Mouse (Mus musculus) ES-Bruce4 (cell line): ENCODE results near the gene Ostm1. TPM values are rescaled to one million over a fixed set of nuclear protein-coding genes. Genes with fewer than 3 reads are reported as not detected.

Source experiments
- H3K27ac ChIP-seq: 2 replicates; pipeline ENCODE4 v1.5.1; 2012; ENCODE audit warnings: low read length, inconsistent platforms; ENCODE audit not compliant: insufficient read depth
- H3K27me3 ChIP-seq: 2 replicates; pipeline ENCODE4 v1.6.1; 2012; ENCODE audit warnings: mild to moderate bottlenecking, low read length, inconsistent platforms; ENCODE audit not compliant: control insufficient read depth, poor library complexity, insufficient read depth, severe bottlenecking
- H3K36me3 ChIP-seq: 2 replicates; pipeline ENCODE4 v1.6.1; 2012; ENCODE audit warnings: inconsistent platforms, mild to moderate bottlenecking, low read length, moderate library complexity; ENCODE audit not compliant: control insufficient read depth, poor library complexity, insufficient read depth, severe bottlenecking
- H3K4me1 ChIP-seq: one replicate; pipeline ENCODE4 v1.8.1; 2011; ENCODE audit warnings: low read length; ENCODE audit not compliant: control insufficient read depth, insufficient read depth
- H3K4me3 ChIP-seq: 2 replicates; pipeline ENCODE4 v1.5.1; 2011; ENCODE audit warnings: low read depth, mild to moderate bottlenecking, low read length
- H3K9ac ChIP-seq: 2 replicates; pipeline ENCODE4 v1.6.1; 2012; ENCODE audit warnings: low read depth, mild to moderate bottlenecking, inconsistent platforms; ENCODE audit not compliant: poor library complexity, severe bottlenecking
- H3K9me3 ChIP-seq: replicated peaks from 2 replicates; pipeline ENCODE4 v1.6.1; 2012; ENCODE audit warnings: mild to moderate bottlenecking, low read length, inconsistent platforms; ENCODE audit not compliant: control insufficient read depth, poor library complexity, insufficient read depth, severe bottlenecking
- CTCF ChIP-seq: IDR thresholded peaks from one replicate; pipeline ENCODE4 v1.8.1; 2011; ENCODE audit warnings: low read depth, low read length
- EP300 ChIP-seq: IDR thresholded peaks from 2 replicates; pipeline ENCODE4 v1.6.1; 2011; ENCODE audit warnings: low read depth, low read length; ENCODE audit not compliant: insufficient read depth
- POLR2A ChIP-seq: IDR thresholded peaks from one replicate; pipeline ENCODE4 v1.8.1; 2011; ENCODE audit warnings: low read length; ENCODE audit not compliant: insufficient read depth
- polyA plus RNA-seq: library from polyadenylated mRNA; stranded (reverse); fragments of >200 nt; gene quantifications from 2 replicates; pipeline ENCODE4 v1.2.4, GENCODE M21; 2011; ENCODE audit warnings: low read depth; ENCODE audit not compliant: missing spikeins, insufficient read depth, insufficient read length

Ostm1 gene
- polyA plus RNA-seq, 1 experiment: 18.6 TPM

DNA sequence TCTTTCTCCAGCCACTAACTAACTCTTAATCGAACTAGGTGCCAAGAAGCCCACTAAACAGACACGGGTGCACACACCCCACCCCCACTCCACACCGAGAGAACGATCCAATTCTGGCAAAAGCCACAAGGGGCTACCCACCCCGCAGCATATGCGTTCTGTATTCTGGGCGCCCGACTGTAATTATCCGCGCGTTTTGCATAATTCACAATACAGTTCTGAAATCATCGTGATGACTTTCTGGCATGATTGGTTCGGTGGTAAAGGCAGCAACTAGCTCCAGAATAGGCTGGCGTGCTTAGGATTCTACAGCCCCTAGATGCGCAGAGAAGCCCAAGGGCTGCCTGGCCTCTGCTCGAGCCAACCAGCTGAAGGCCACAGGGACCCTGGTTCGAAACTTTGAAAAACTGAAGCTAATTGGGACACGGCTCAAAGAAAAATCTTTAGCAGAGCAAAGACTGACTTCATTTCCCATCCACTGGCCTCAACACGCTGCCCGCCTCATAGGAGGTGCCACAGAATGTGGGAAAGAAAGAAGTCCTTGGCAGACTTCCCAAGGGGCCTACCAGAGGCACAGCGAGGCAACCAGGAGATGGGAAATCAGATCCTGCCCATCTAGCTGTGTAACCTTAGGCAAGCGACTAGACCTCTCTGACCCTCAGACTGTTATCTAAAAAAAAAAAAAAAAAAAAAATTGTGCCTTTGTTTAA lies 2.1 kb downstream of the Ostm1 start:
- Histone ChIP-seq H3K4me1 (no peaks in the 10 kb centered on the region), H3K27ac (no peak overlapping the region), H3K9me3 (no peaks in the 10 kb centered on the region), H3K36me3 (no peaks in the 10 kb centered on the region), H3K9ac (no peak overlapping the region), H3K4me3 (no peak overlapping the region), H3K27me3 (peaks cover 58% of the 10 kb centered on the region)
- TF ChIP-seq EP300: no peak
- no peak for TF ChIP-seq POLR2A
- TF ChIP-seq CTCF: no peak

DNA sequence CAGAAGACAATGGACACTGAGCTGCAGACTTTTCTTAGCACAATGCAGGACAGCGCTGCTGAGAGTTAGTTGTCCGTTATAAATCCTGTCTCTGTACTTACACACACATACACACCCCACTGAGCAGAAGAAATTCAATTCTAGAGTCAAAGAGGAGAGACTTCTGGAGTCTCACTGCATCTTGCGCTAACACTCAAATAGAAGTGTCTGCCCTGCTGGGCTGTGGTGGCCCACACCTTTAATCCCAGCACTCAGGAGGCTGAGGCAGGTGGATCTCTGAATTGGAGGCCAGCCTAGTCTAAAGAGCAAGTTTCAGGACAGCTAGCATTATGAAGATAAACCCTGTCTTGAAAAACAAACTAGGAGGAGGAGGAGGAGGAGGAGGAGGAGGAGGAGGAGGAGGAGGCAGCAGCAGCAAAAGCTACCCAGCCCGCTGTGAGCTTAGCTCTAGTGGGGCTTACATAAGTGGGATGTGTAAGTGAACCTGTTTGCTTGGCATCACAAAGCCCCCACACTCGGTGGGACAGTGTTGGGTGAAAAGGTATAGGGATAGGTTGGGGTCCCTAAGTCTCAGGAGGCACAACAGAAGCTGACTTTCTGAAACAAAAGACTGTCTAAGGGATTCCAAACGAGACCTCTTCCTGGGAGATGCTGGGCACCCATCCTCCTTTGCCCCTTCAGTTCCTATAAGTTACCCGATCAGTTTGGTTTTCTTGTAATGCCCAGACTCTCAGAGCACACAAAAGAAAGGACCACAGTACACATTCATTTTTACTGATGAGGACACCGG lies 4.5 kb downstream of the Ostm1 start:
- TF ChIP-seq POLR2A (no peak), EP300 (no peak), CTCF (no peak)

DNA sequence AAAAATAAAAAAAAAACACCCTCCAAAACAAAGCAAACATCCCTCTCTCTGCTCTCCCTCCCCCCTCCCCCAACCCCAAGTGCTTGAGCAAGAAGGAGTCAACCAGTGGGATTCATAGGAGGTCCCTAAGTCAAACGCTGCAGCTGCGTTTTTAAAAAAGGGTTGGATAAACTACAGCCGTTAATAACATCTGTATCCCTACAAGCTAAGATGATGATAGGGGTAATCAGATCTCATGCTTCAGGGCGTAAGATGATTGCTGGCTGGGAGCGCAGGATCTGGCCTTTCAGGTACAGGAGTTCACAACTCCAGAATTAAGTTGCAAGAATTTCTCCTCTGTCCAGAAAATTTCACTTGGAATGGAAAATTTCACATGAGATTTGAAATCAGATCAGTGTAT lies 5.9 kb downstream of the Ostm1 start:
- peaks cover 53% of the 10 kb centered on the region for H3K27me3 ChIP-seq
- no peak overlapping the region for H3K27ac ChIP-seq
- H3K9ac ChIP-seq: no peak overlapping the region
- no peaks in the 10 kb centered on the region for H3K4me1 ChIP-seq
- no peaks in the 10 kb centered on the region for H3K9me3 ChIP-seq
- no peaks in the 10 kb centered on the region for H3K36me3 ChIP-seq
- H3K4me3 ChIP-seq: no peak overlapping the region
- no peak for TF ChIP-seq POLR2A

More for the DNA sequence above, 4.5 kb downstream of the Ostm1 start:
- H3K27me3 ChIP-seq: peaks cover 61% of the 10 kb centered on the region
- H3K9ac ChIP-seq: no peak overlapping the region
- H3K27ac ChIP-seq: no peak overlapping the region
- no peaks in the 10 kb centered on the region for H3K4me1 ChIP-seq
- no peaks in the 10 kb centered on the region for H3K9me3 ChIP-seq
- H3K36me3 ChIP-seq: no peaks in the 10 kb centered on the region
- no peak overlapping the region for H3K4me3 ChIP-seq

DNA sequence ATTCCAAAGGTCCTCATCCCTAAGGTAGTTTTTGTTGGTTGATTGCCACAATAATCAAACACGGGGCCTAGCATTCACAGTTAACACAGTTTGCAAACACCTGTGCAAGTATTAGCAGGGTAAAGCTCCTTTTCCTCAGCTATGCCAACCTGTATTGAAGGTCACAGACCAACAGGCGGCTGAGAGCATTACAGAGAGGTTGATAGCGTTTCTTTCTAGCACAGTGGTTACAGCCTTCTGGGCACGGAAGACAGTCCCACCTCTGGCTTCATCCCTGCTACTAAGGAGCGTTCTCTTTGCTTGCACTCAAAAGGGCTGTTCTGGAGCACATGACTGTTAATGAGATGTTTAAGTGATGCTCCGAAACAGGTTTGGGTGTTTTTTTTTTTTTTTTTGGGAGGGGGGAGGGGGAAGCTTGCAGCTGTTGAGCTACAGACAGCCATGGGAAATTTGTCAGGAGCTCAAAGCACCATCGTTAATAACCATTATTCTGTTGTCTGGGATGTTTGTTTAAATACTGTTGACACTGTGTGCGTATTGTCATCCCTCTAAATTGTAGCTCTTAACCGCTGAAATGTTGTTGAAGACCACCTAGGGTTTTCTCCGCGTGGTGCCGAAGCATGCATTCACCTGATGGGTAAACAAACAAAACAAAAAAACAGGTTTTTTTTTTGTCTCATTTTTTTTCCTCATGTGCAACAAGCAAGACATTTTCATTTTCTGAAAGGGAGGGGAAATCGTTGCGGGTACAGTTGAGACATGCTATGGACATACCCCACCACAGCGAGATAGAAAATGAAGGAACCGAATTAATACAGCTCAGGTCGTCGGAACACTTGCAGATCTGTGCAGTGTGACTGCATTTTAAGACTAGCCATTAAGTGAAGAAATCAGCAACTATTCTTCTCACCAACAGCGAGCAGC lies 6.9 kb downstream of the Ostm1 start:
- Histone ChIP-seq H3K9ac (no peak overlapping the region), H3K9me3 (no peaks in the 10 kb centered on the region), H3K4me3 (no peak overlapping the region), H3K27ac (no peak overlapping the region), H3K36me3 (no peaks in the 10 kb centered on the region), H3K27me3 (peaks cover 44% of the 10 kb centered on the region), H3K4me1 (no peaks in the 10 kb centered on the region)
- TF ChIP-seq POLR2A (no peak), CTCF (no peak), EP300 (no peak)

DNA sequence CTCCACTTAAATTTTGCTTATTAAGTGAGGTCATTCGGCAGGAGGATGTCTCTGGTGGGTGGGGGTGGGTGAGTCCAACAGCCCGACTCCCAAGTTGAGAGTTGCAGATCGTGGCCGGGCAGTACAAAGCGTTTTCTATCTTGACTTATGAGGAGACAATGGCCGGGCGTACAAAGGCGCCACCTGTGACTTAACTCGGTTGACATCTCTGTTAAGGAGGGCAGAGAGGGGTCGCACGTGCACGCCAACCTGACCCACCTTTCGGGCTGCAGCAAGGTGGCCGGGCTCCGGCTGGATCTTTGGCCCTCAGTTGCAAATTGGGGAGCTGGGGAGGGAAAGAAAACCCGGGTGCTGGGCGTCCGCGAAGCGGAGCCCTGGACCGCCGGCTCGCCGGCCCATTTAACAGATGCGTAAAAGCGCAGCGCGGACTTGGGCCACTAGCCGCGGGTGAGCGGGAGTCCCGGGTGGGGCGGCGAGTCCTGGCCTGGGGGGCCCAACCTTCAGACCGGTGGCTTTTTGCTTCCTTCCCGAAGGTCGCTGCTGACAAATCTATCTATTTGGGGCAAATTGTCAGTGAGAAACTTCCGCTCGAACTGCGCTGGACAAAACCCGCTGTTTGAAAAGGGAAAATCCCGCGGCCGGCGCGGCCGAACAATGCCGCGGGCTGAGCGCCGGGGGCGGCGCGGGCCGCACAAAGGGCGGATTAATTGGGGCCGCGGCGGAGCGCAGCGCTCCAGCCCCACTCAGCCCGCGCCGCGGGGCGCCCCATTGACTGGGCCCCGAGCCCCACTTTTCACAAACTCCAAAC lies 7.8 kb downstream of the Ostm1 start:
- Histone ChIP-seq H3K4me1 (no peaks in the 10 kb centered on the region), H3K27me3 (peaks cover 38% of the 10 kb centered on the region), H3K9ac (no peak overlapping the region), H3K4me3 (0 out of 2 replicates have a peak overlapping the region, but pooled peaks have one; percentile 1), H3K9me3 (no peaks in the 10 kb centered on the region), H3K27ac (no peak overlapping the region), H3K36me3 (no peaks in the 10 kb centered on the region)
- TF ChIP-seq CTCF (no peak), POLR2A (no peak), EP300 (no peak)
